Mouse (Mus musculus) neural tube, embryonic 13.5 days (tissue): ENCODE data around the gene Tnni2. TPM values are rescaled to one million over a fixed set of nuclear protein-coding genes. Genes with fewer than 3 reads are reported as not detected.

ENCODE experiments used
- ATAC-seq: fragments of 200-750 bp; cut with Nextera tagmentation; 2 replicates; pipeline ENCODE4 v1.8.0; 2017; ENCODE audit warnings: low read depth, mild to moderate bottlenecking, moderate TSS enrichment, moderate library complexity
- H3K27ac ChIP-seq: fragments of 300-500 bp; sonication (generic); replicated peaks from 2 replicates; pipeline ENCODE4 v1.5.1; 2015; ENCODE audit warnings: moderate library complexity, mild to moderate bottlenecking, inconsistent platforms
- H3K27me3 ChIP-seq: fragments of 300-500 bp; sonication (generic); 2 replicates; pipeline ENCODE4 v1.6.1; 2015; ENCODE audit warnings: mild to moderate bottlenecking, inconsistent platforms
- H3K36me3 ChIP-seq: fragments of 300-500 bp; sonication (generic); 2 replicates; pipeline ENCODE4 v1.6.1; 2015; ENCODE audit warnings: mild to moderate bottlenecking, inconsistent platforms
- H3K4me1 ChIP-seq: fragments of 300-500 bp; sonication (generic); replicated peaks from 2 replicates; pipeline ENCODE4 v1.6.1; 2015; ENCODE audit warnings: inconsistent platforms
- H3K4me2 ChIP-seq: fragments of 300-500 bp; sonication (generic); 2 replicates; pipeline ENCODE4 v1.6.1; 2015; ENCODE audit warnings: inconsistent platforms, mild to moderate bottlenecking, moderate library complexity
- H3K4me3 ChIP-seq: fragments of 300-500 bp; sonication (generic); 2 replicates; pipeline ENCODE4 v1.5.1; 2015; ENCODE audit warnings: mild to moderate bottlenecking, inconsistent platforms
- H3K9ac ChIP-seq: fragments of 300-500 bp; sonication (generic); 2 replicates; pipeline ENCODE4 v1.6.1; 2015; ENCODE audit warnings: moderate library complexity, mild to moderate bottlenecking, inconsistent platforms
- H3K9me3 ChIP-seq: fragments of 300-500 bp; sonication (generic); 2 replicates; pipeline ENCODE4 v1.6.1; 2016; ENCODE audit warnings: inconsistent platforms
- WGBS: fragments of 180-500 bp; shearing (Covaris S2); methylation state at CpG from one replicate; pipeline ENCODE4 v1.1.7; 2015; 5-methylcytosine and 5-hydroxymethylcytosine counted together
- polyA plus RNA-seq: library from polyadenylated mRNA; unstranded; fragments of >200 nt; fragmentation: Nextera tagmentation; extraction: Ambion mirVana; gene quantifications from 2 replicates; pipeline ENCODE4 v1.2.1, GENCODE M21; 2015

Gene Tnni2
- polyA plus RNA-seq, 1 experiment from 2014 or later = 2.2 TPM

DNA sequence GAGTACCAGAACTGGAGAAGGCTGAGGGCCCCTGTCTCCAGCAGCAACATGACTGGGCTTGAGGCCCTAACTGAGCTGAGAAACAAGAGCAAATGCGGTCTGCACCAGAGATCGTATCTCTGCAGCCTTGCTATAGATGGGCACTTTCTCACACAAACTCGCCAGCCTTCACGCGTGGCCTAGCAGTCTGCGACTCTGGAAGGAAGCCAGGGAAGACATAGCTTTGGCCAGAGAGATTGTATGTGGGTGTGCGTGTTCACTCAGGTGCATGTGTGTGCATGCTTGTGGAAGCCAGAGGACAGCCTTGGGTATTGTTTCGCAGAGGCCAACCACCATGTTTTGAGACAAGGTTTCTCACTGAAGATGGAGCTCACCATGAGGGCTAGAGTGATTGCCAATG, 32.9 kb upstream of the Tnni2 start:
- Histone ChIP-seq H3K4me1 (no peaks in the 10 kb centered on the region), H3K9me3 (no peaks in the 10 kb centered on the region), H3K9ac (no peak overlapping the region), H3K4me2 (no peak overlapping the region), H3K27ac (no peak overlapping the region), H3K27me3 (no peaks in the 10 kb centered on the region), H3K4me3 (no peak overlapping the region), H3K36me3 (no peaks in the 10 kb centered on the region)
- no peak for ATAC-seq
- WGBS = 94% methylated on average over 8 of the region's 8 CpGs

- WGBS = 89% methylated on average over 3 of the region's 3 CpGs
- H3K4me2 ChIP-seq = no peak overlapping the region
- H3K4me1 ChIP-seq = no peaks in the 10 kb centered on the region
- H3K4me3 ChIP-seq = no peak overlapping the region
- no peaks in the 10 kb centered on the region for H3K9me3 ChIP-seq
- ATAC-seq = no peak
- no peak overlapping the region for H3K27ac ChIP-seq
- no peaks in the 10 kb centered on the region for H3K27me3 ChIP-seq
- no peaks in the 10 kb centered on the region for H3K36me3 ChIP-seq
- no peak overlapping the region for H3K9ac ChIP-seq
Observed at GRCm38 (mm10) chr7:142409603-142410002, 32.0 kb upstream of the Tnni2 start.

DNA sequence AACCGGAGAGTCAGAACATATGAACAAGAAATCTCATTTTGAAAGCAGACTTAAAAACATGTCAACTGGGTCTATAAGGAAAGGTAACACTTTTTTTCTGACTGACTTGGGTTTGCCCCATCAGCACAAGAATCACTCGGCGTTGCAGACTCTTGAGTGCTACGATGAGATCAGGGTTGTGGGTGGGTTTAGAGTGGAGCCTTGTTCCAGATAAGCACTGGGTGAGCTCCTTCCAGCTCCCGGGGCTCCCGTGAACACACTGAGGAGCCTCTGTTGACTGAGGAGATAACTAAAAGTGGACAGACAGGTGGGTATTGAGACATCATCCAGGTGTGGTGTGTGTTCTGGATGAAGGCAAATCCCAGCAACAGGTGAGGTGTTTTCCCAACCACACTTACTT, 28.3 kb upstream of the Tnni2 start:
- H3K4me3 ChIP-seq = no peak overlapping the region
- H3K9me3 ChIP-seq = no peaks in the 10 kb centered on the region
- H3K9ac ChIP-seq = no peak overlapping the region
- H3K27ac ChIP-seq = no peak overlapping the region
- no peaks in the 10 kb centered on the region for H3K4me1 ChIP-seq
- H3K4me2 ChIP-seq = no peak overlapping the region
- no peaks in the 10 kb centered on the region for H3K36me3 ChIP-seq
- H3K27me3 ChIP-seq = no peaks in the 10 kb centered on the region
- 94% methylated on average over 6 of the region's 6 CpGs for WGBS
- no peak for ATAC-seq

- H3K4me1 ChIP-seq = no peaks in the 10 kb centered on the region
- ATAC-seq = no peak
Observed at GRCm38 (mm10) chr7:142415314-142415713, 26.3 kb upstream of the Tnni2 start.

GRCm38 (mm10) chr7:142416225-142416624, 25.4 kb upstream of the Tnni2 start:
- Histone ChIP-seq H3K4me2 (no peak overlapping the region), H3K27me3 (0 out of 2 replicates have a peak, but pooled peaks cover 4% of the 10 kb centered on the region), H3K9me3 (no peaks in the 10 kb centered on the region), H3K27ac (no peak overlapping the region), H3K36me3 (no peaks in the 10 kb centered on the region), H3K9ac (no peak overlapping the region), H3K4me3 (no peak overlapping the region), H3K4me1 (no peaks in the 10 kb centered on the region)
- WGBS = 78% methylated on average over 3 of the region's 3 CpGs
- no peak for ATAC-seq

More at GRCm38 (mm10) chr7:142415314-142415713, 26.3 kb upstream of the Tnni2 start:
- Histone ChIP-seq H3K4me2 (no peak overlapping the region), H3K9ac (no peak overlapping the region), H3K27ac (no peak overlapping the region), H3K9me3 (no peaks in the 10 kb centered on the region), H3K36me3 (no peaks in the 10 kb centered on the region), H3K4me3 (no peak overlapping the region), H3K27me3 (0 out of 2 replicates have a peak, but pooled peaks cover 3% of the 10 kb centered on the region)
- 72% methylated on average over 4 of the region's 4 CpGs for WGBS

DNA sequence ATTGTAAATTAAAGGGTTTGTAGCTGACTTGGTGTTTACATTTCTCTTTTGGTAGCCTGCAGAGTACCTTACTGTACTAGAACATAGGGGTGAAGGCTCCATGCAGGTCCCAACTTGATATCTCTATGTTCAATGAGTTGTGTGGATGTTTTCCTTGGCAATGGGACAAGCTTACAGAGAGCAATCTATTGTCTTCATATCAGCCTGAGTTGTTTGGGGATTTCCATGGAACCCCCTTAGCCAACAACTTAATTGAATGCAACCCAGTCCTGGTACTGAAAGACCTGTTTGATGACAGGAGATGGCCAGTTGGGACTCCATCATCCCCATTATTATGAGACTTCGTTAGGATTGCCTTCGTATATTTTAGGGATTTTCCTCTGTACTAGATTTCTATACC, 23.6 kb upstream of the Tnni2 start:
- H3K4me3 ChIP-seq = no peak overlapping the region
- 0 out of 2 replicates have a peak, but pooled peaks cover 4% of the 10 kb centered on the region for H3K27me3 ChIP-seq
- H3K9me3 ChIP-seq = no peaks in the 10 kb centered on the region
- 94% methylated on average over 2 of the region's 2 CpGs for whole genome bisulfite sequencing
- no peaks in the 10 kb centered on the region for H3K36me3 ChIP-seq
- H3K4me1 ChIP-seq = no peaks in the 10 kb centered on the region
- H3K9ac ChIP-seq = no peak overlapping the region
- ATAC-seq = no peak
- no peak overlapping the region for H3K27ac ChIP-seq
- H3K4me2 ChIP-seq = no peak overlapping the region

- WGBS = 90% methylated on average over 8 of the region's 8 CpGs
- ATAC-seq = no peak
- H3K4me3 ChIP-seq = no peak overlapping the region
Observed at GRCm38 (mm10) chr7:142418679-142419078, 22.9 kb upstream of the Tnni2 start.

DNA sequence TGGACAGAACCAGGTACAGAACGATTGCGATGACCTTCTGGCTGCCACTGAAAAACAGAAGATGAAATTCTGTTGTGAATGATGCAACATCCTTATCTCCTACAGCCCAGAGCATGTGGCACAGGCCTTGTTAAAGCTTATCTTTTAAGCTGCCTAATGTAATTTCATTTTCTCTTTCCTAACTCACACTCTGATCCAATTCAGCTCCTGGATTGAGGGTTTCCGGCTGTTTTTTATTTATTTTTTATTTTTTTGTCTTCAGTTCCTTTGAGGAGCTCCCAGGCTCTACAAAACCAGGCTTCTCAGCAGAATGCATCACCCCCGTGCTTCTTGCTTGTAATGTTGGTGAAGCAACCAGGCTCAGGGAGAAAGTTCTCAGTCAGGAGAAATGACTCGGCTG, 21.7 kb upstream of the Tnni2 start:
- 89% methylated on average over 5 of the region's 5 CpGs for WGBS
- Histone ChIP-seq H3K27me3 (0 out of 2 replicates have a peak, but pooled peaks cover 4% of the 10 kb centered on the region), H3K4me3 (no peak overlapping the region), H3K9ac (no peak overlapping the region), H3K27ac (no peak overlapping the region), H3K4me1 (no peaks in the 10 kb centered on the region), H3K36me3 (no peaks in the 10 kb centered on the region), H3K9me3 (no peaks in the 10 kb centered on the region), H3K4me2 (no peak overlapping the region)
- no peak for ATAC-seq

More at GRCm38 (mm10) chr7:142418679-142419078, 22.9 kb upstream of the Tnni2 start:
- Histone ChIP-seq H3K27me3 (0 out of 2 replicates have a peak, but pooled peaks cover 4% of the 10 kb centered on the region), H3K4me1 (no peaks in the 10 kb centered on the region), H3K9ac (no peak overlapping the region), H3K9me3 (no peaks in the 10 kb centered on the region), H3K27ac (no peak overlapping the region), H3K36me3 (no peaks in the 10 kb centered on the region), H3K4me2 (no peak overlapping the region)

- H3K9ac ChIP-seq = no peak overlapping the region
- no peak overlapping the region for H3K27ac ChIP-seq
- ATAC-seq = no peak
- 0 out of 2 replicates have a peak, but pooled peaks cover 4% of the 10 kb centered on the region for H3K27me3 ChIP-seq
- H3K9me3 ChIP-seq = no peaks in the 10 kb centered on the region
- H3K36me3 ChIP-seq = no peaks in the 10 kb centered on the region
- H3K4me2 ChIP-seq = no peak overlapping the region
- 80% methylated on average over 2 of the region's 2 CpGs for WGBS
- H3K4me3 ChIP-seq = no peak overlapping the region
- H3K4me1 ChIP-seq = no peaks in the 10 kb centered on the region
Observed at GRCm38 (mm10) chr7:142421826-142422225, 19.8 kb upstream of the Tnni2 start.

- WGBS = 63% methylated on average over 11 of the region's 11 CpGs
- Histone ChIP-seq H3K4me2 (no peak overlapping the region), H3K36me3 (no peaks in the 10 kb centered on the region), H3K27me3 (no peaks in the 10 kb centered on the region; the same call in 1 of the 2 replicates), H3K4me3 (no peak overlapping the region), H3K27ac (no peak overlapping the region), H3K9ac (no peak overlapping the region), H3K4me1 (peaks cover 16% of the 10 kb centered on the region), H3K9me3 (no peaks in the 10 kb centered on the region)
- ATAC-seq = no peak
Observed at GRCm38 (mm10) chr7:142425641-142426213, 15.9 kb upstream of the Tnni2 start.

DNA sequence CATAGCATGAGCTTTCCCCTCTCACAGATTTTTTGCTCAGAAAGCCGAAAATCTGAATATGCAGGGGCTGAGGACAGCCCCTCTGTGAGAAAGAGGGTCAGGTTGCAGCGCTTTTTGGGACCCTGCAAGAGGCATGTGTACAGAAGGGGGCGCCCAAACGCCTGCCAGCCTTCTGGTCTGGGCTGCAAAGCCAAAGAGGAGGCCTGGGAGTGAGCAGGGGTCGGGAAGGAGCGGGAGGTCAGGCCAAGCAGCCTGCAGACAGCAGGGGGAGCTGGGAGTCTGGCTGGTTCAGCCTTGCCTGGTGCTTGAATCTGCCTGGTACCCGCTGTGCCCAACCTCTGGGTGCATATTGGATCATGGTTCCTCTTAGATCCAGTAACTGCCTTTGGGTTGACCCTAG, 13.4 kb upstream of the Tnni2 start:
- Histone ChIP-seq H3K4me1 (peaks cover 21% of the 10 kb centered on the region), H3K27ac (no peak overlapping the region), H3K9me3 (no peaks in the 10 kb centered on the region), H3K36me3 (no peaks in the 10 kb centered on the region), H3K4me2 (no peak overlapping the region), H3K4me3 (no peak overlapping the region), H3K27me3 (no peaks in the 10 kb centered on the region; the same call in 1 of the 2 replicates), H3K9ac (no peak overlapping the region)
- ATAC-seq = no peak
- 5% methylated on average over 7 of the region's 7 CpGs for WGBS

DNA sequence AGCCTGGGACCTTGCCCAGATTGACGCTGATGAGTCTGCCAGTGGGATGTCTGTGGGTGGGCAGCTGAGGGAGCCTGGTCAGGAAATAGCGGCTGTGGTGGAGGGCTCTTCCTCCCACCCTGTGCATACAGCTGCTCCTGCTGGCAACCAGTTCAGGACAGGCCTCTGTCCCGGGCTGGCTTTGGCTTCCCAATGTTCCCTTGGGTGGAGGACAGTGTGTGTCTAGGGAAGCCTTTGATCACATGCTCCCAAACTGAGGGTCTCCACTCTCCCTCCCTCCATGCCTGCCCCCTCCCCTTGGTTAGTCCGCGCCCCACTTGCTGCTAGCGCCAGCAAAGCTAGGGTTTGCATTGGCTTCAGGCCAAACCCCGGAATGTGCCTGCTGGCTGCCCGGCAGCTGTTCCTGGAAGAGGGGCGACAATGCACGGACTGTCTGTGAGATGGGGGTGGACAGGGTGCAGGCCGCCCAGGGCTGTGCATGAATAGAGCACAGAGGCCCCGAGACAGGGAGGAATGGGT, 11.4 kb upstream of the Tnni2 start:
- H3K9ac ChIP-seq = no peak overlapping the region
- peak; percentile 91 for ATAC-seq
- peak overlapping the region; percentile 69 for H3K27ac ChIP-seq
- 27% methylated on average over 12 of the region's 12 CpGs for WGBS
- no peak overlapping the region for H3K4me3 ChIP-seq
- H3K36me3 ChIP-seq = no peaks in the 10 kb centered on the region
- H3K27me3 ChIP-seq = no peaks in the 10 kb centered on the region; the same call in 1 of the 2 replicates
- H3K4me1 ChIP-seq = peaks cover 21% of the 10 kb centered on the region
- H3K4me2 ChIP-seq = peak overlapping the region; percentile 20; the same call in 1 of the 2 replicates
- no peaks in the 10 kb centered on the region for H3K9me3 ChIP-seq

- H3K9ac ChIP-seq = no peak overlapping the region
- ATAC-seq = no peak
- H3K4me1 ChIP-seq = peaks cover 21% of the 10 kb centered on the region
- H3K9me3 ChIP-seq = no peaks in the 10 kb centered on the region
- H3K27me3 ChIP-seq = no peaks in the 10 kb centered on the region; the same call in 1 of the 2 replicates
- no peak overlapping the region for H3K4me2 ChIP-seq
- 0 out of 2 replicates have a peak overlapping the region, but pooled peaks have one; percentile 33 for H3K27ac ChIP-seq
- no peak overlapping the region for H3K4me3 ChIP-seq
- WGBS = 74% methylated on average over 14 of the region's 14 CpGs
- no peaks in the 10 kb centered on the region for H3K36me3 ChIP-seq
Observed at GRCm38 (mm10) chr7:142431106-142431505, 10.5 kb upstream of the Tnni2 start.
